Mouse (Mus musculus) MEL (cell line): ENCODE results near the gene Cxcr2. TPM values are rescaled to one million over a fixed set of nuclear protein-coding genes. Genes with fewer than 3 reads are reported as not detected.

Source experiments
- DNase-seq: peaks from one replicate; pipeline ENCODE4 v3.0.0; 2011; ENCODE audit warnings: low read depth, low spot score
- H3K27ac ChIP-seq: 2 replicates; pipeline ENCODE4 v1.5.1; 2012; ENCODE audit warnings: low read depth, mild to moderate bottlenecking, control low read depth, low read length, moderate library complexity; ENCODE audit not compliant: control insufficient read depth
- H3K27me3 ChIP-seq, 2 experiments: fragments of 150-350 bp in 1 of 2; sonication (generic) in 1 of 2; 2 replicates each; pipeline ENCODE4 v1.6.1; 2012; ENCODE audit warnings: low read length in 2 of 2, mild to moderate bottlenecking in 2 of 2, improper control_type of control experiment in 1 of 2, moderate library complexity in 1 of 2; ENCODE audit not compliant: insufficient read depth in 2 of 2, control insufficient read depth in 1 of 2
- H3K36me3 ChIP-seq, 2 experiments: 2 replicates each; pipeline ENCODE4 v1.6.1; 2012 to 2014; ENCODE audit warnings: low read length in 2 of 2, improper control_type of control experiment in 1 of 2, inconsistent platforms in 1 of 2, mild to moderate bottlenecking in 1 of 2; ENCODE audit not compliant: insufficient read depth in 2 of 2, control insufficient read depth in 1 of 2
- H3K4me1 ChIP-seq, 2 experiments: fragments of 150-350 bp in 1 of 2; sonication (generic) in 1 of 2; 2 replicates each; pipeline ENCODE4 v1.6.1; 2012; ENCODE audit warnings: low read length in 2 of 2, improper control_type of control experiment in 1 of 2, mild to moderate bottlenecking in 1 of 2; ENCODE audit not compliant: insufficient read depth in 2 of 2, control insufficient read depth in 1 of 2
- H3K4me3 ChIP-seq, 2 experiments: fragments of 150-350 bp in 1 of 2; sonication (generic) in 1 of 2; 2 replicates each; pipeline ENCODE4 v1.5.1; 2012; ENCODE audit warnings: low read depth in 2 of 2, low read length in 2 of 2, mild to moderate bottlenecking in 2 of 2, moderate library complexity in 2 of 2, control low read depth in 1 of 2, improper control_type of control experiment in 1 of 2; ENCODE audit not compliant: control insufficient read depth in 1 of 2, insufficient read depth in 1 of 2
- H3K79me2 ChIP-seq: 2 replicates; pipeline ENCODE4 v1.6.1; 2012; ENCODE audit warnings: mild to moderate bottlenecking, low read length, moderate library complexity; ENCODE audit not compliant: control insufficient read depth, poor library complexity, insufficient read depth
- H3K9ac ChIP-seq: 2 replicates; pipeline ENCODE4 v1.6.1; 2012; ENCODE audit warnings: low read depth, mild to moderate bottlenecking, control low read depth, low read length, moderate library complexity; ENCODE audit not compliant: control insufficient read depth, poor library complexity, severe bottlenecking
- H3K9me3 ChIP-seq: fragments of 150-350 bp; sonication (generic); replicated peaks from 2 replicates; pipeline ENCODE4 v1.6.1; 2012; ENCODE audit warnings: mild to moderate bottlenecking, low read length, improper control_type of control experiment, moderate library complexity; ENCODE audit not compliant: insufficient read depth
- BHLHE40 ChIP-seq: IDR thresholded peaks from 2 replicates; pipeline ENCODE4 v1.6.1; 2012; ENCODE audit warnings: low read depth, mild to moderate bottlenecking, inconsistent platforms, low read length, improper control_type of control experiment, borderline replicate concordance
- CHD1 ChIP-seq: IDR thresholded peaks from 2 replicates; pipeline ENCODE4 v1.6.1; 2012; ENCODE audit warnings: low read depth, mild to moderate bottlenecking, inconsistent platforms, low read length, improper control_type of control experiment
- CHD2 ChIP-seq: IDR thresholded peaks from 2 replicates; pipeline ENCODE4 v1.6.1; 2011; ENCODE audit warnings: low read length, improper control_type of control experiment
- ELF1 ChIP-seq: IDR thresholded peaks from 2 replicates; pipeline ENCODE4 v1.6.1; 2014; ENCODE audit warnings: low read depth, mild to moderate bottlenecking, inconsistent platforms, low read length, improper control_type of control experiment, moderate library complexity
- JUND ChIP-seq: IDR thresholded peaks from 2 replicates; pipeline ENCODE4 v1.6.1; 2011; ENCODE audit warnings: low read depth, mild to moderate bottlenecking, improper control_type of control experiment, low read length
- KAT2A ChIP-seq: conservative IDR thresholded peaks from 2 replicates; pipeline ENCODE4 v1.6.1; 2012; ENCODE audit warnings: low read depth, low read length, improper control_type of control experiment, inconsistent platforms
- MXI1 ChIP-seq: IDR thresholded peaks from 2 replicates; pipeline ENCODE4 v1.6.1; 2011; ENCODE audit warnings: mild to moderate bottlenecking, low read depth, low read length, improper control_type of control experiment
- MYB ChIP-seq: IDR thresholded peaks from 2 replicates; pipeline ENCODE4 v1.6.1; 2011; ENCODE audit warnings: mild to moderate bottlenecking, low read depth, low read length, improper control_type of control experiment
- NELFE ChIP-seq: IDR thresholded peaks from 2 replicates; pipeline ENCODE4 v1.6.1; 2011; ENCODE audit warnings: low read depth, low read length, improper control_type of control experiment
- NRF1 ChIP-seq: IDR thresholded peaks from 2 replicates; pipeline ENCODE4 v1.6.1; 2014; ENCODE audit warnings: low read depth, mild to moderate bottlenecking, inconsistent platforms, low read length, improper control_type of control experiment, moderate library complexity; ENCODE audit not compliant: poor library complexity, insufficient read depth, severe bottlenecking
- POLR2A ChIP-seq, 2 experiments: IDR thresholded peaks; 2 replicates each; pipeline ENCODE4 v1.6.1; 2011 to 2012; ENCODE audit warnings: low read length in 2 of 2, mild to moderate bottlenecking in 2 of 2, control low read depth in 1 of 2, improper control_type of control experiment in 1 of 2, low read depth in 1 of 2, moderate library complexity in 1 of 2; ENCODE audit not compliant: control insufficient read depth in 1 of 2, insufficient read depth in 1 of 2, poor library complexity in 1 of 2
- POLR2AphosphoS2 ChIP-seq: IDR thresholded peaks from 2 replicates; pipeline ENCODE4 v1.6.1; 2011; ENCODE audit warnings: low read length, improper control_type of control experiment
- RAD21 ChIP-seq: IDR thresholded peaks from 2 replicates; pipeline ENCODE4 v1.6.1; 2011; ENCODE audit warnings: mild to moderate bottlenecking, low read depth, low read length, improper control_type of control experiment
- TAL1 ChIP-seq: IDR thresholded peaks from 2 replicates; pipeline ENCODE4 v1.6.1; 2012; ENCODE audit warnings: mild to moderate bottlenecking, inconsistent platforms, low read length, moderate library complexity, mixed read lengths
- USF2 ChIP-seq, 2 experiments: IDR thresholded peaks; 2 replicates each; pipeline ENCODE4 v1.6.1; 2011 to 2012; ENCODE audit warnings: improper control_type of control experiment in 2 of 2, low read length in 2 of 2, borderline replicate concordance in 1 of 2, inconsistent platforms in 1 of 2, low read depth in 1 of 2, mild to moderate bottlenecking in 1 of 2; ENCODE audit not compliant: insufficient read depth in 1 of 2
- ZC3H11A ChIP-seq: IDR thresholded peaks from 2 replicates; pipeline ENCODE4 v1.6.1; 2012; ENCODE audit warnings: low read depth, mild to moderate bottlenecking, inconsistent platforms, low read length, improper control_type of control experiment
- ZMIZ1 ChIP-seq: IDR thresholded peaks from 2 replicates; pipeline ENCODE4 v1.6.1; 2012; ENCODE audit warnings: low read depth, mild to moderate bottlenecking, inconsistent platforms, low read length, improper control_type of control experiment, moderate library complexity
- ZNF384 ChIP-seq: IDR thresholded peaks from 2 replicates; pipeline ENCODE4 v1.6.1; 2012; ENCODE audit warnings: low read depth, mild to moderate bottlenecking, inconsistent platforms, low read length, improper control_type of control experiment
- polyA plus RNA-seq, 2 experiments: library from polyadenylated mRNA; stranded (reverse) in 1 of 2; unstranded in 1 of 2; fragments of >175 nt in 1 of 2; fragments of >200 nt in 1 of 2; gene quantifications; 2 replicates each; pipeline versions ENCODE4 v1.2.1 to v1.2.4; 2012; ENCODE audit warnings: low replicate concordance in 2 of 2, low read depth in 1 of 2; ENCODE audit not compliant: insufficient read length in 2 of 2, insufficient read depth in 1 of 2, missing spikeins in 1 of 2
- total RNA-seq: library from RNA; depleted of rRNA; stranded (reverse); fragments of 300-350 nt; gene quantifications from 2 replicates; pipeline ENCODE4 v1.2.3, GENCODE M21; 2012

Cxcr2 gene
- total and polyA plus RNA-seq, 3 experiments = 0.11 to 0.92 TPM; not detected in 1

DNA sequence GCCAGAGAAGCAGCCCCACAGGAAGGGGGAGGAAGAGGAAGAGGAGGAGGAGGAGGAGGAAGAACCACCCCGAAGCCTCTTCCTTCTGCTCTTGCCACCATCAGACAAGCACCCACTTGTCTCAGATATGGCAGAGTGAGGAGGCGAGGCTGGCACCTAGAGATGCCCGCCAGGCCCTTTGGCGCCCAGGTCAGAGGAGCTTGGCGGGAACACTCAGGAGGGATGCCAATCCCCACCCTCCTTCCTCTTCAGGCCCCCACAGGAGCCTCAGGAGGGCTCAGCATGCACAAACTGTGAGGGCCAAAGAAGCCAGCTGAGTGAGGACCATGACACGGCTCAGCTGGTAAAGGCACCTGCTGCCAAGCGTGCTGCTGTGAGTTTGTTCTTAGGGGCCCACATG is 32.7 kb upstream of the Cxcr2 start:
- Histone ChIP-seq H3K79me2 (no peaks in the 10 kb centered on the region), H3K4me3 (no peak overlapping the region), H3K9ac (no peak overlapping the region), H3K9me3 (no peaks in the 10 kb centered on the region), H3K4me1 (no peaks in the 10 kb centered on the region), H3K27me3 (no peaks in the 10 kb centered on the region), H3K27ac (no peak overlapping the region), H3K36me3 (no peaks in the 10 kb centered on the region)
- TF ChIP-seq MYB (no peak), RAD21 (no peak), CHD2 (no peak), POLR2AphosphoS2 (no peak), JUND (no peak), ZNF384 (no peak), NELFE (no peak), CHD1 (no peak), POLR2A (IDR thresholded peaks at IDR 0.05; ENCODE audit: control insufficient read depth in 1 of 2, insufficient read depth in 1 of 2, low read depth in 1 of 2, low read length in 2 of 2, poor library complexity in 1 of 2) (no peak), ELF1 (no peak), KAT2A (no peak), ZC3H11A (no peak), USF2 (IDR thresholded peaks at IDR 0.05; ENCODE audit: borderline replicate concordance in 1 of 2, insufficient read depth in 1 of 2, low read depth in 1 of 2, low read length in 2 of 2) (no peak), NRF1 (no peak), MXI1 (no peak)
- DNase-seq = no peak

DNA sequence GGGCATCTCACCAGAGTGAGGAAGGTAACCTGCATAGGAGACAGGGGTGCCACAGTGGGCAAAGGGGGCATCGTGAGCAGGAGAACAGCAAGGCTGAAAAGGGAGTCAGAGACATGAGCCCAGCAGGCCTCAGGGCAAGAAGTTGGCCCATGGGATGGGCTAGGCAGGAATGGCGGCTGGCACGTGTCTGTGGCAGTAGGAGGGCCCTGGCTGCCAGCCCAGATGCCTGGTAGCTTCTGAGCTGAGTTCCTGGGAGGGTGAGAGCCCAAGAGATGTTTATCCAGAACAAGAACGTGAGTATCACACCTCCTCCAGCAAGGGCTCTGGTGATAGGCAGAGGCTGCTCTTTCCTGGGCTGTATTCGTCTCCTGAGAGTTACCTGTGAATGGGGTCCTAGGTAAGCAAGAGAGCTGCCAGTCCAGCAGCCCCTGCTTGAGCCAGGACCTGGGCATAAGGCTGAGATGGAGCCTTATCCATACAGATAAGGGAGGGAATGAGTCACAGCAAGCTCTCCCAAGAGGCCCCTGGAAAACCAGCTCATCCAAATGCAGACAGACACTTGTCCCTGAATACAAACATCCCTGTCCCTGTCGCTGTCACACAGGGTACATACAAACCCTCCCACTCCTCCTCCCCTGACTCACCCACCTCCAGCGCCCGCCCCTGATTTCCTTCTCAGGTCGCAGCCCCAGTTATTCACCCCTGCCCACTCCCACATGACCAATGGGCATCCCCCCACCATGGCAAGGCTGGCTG is 31.8 kb upstream of the Cxcr2 start:
- no peaks in the 10 kb centered on the region for H3K27me3 ChIP-seq
- no peaks in the 10 kb centered on the region for H3K79me2 ChIP-seq
- no peaks in the 10 kb centered on the region for H3K36me3 ChIP-seq
- no peak overlapping the region for H3K9ac ChIP-seq
- no peaks in the 10 kb centered on the region for H3K4me1 ChIP-seq
- no peak overlapping the region for H3K4me3 ChIP-seq
- TF ChIP-seq USF2 (IDR thresholded peaks at IDR 0.05; ENCODE audit: borderline replicate concordance in 1 of 2, insufficient read depth in 1 of 2, low read depth in 1 of 2, low read length in 2 of 2) (no peak), BHLHE40 (no peak), TAL1 (no peak), ZMIZ1 (no peak), CHD1 (no peak), JUND (no peak)
- no peaks in the 10 kb centered on the region for H3K9me3 ChIP-seq
- no peak overlapping the region for H3K27ac ChIP-seq
- no peak for DNase-seq
